Mouse (Mus musculus): ENCODE measurements at regions not wholly inside any gene's neighbourhood (a gene's known extent, or its start where the extent isn't known, plus 50 kb on each side); places are given as distances from the start of the nearest gene placed in this dataset.

DNA sequence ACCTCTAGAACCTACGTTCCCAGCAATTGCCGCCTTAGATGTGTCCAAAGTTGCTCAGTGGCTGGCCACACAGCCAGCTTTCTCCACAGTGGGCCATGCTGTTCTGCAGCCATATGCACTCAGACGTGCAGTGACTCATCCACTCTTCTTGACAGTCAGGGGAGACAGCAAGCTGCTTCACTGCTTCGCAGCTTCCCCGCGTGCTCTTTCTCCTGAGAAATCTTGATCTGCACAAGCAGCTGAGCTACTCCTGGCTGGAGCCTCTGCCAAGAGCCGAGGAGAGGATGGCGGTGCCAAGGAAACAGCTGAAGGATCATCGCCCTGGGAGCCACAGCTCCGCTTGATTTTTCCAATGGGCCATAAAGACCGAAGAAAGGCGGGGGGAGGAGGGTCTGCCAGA is 73.2 kb downstream of the Smug1 start:
- no peak for TF ChIP-seq CTCF (IDR thresholded peaks at IDR 0.05; ENCODE audit: low read depth)
- TF ChIP-seq EP300 (IDR thresholded peaks at IDR 0.05; ENCODE audit: low read depth), result no peak
